Mouse (Mus musculus): Measurements from ENCODE around the gene Nup133.

The Nup133 gene

DNA sequence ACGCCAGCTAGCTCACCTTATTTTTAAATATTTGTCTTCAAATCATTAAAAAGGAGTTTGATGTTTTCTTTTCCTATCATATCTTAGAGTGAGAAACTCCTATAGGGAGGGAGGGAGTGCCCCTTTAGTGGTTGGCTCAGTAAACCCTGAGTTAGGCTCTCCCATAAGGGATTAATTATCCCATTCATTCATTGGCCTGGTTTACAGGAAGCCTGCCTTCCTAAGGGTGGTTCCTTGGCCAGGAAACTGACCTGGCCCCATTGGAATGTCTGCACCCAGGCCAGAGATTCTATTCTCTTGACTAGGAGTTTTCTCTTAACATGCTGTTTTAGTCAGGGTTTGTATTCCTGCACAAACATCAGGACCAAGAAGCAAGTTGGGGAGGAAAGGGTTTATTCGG is 61.1 kb downstream of the Nup133 start:
- DNase-seq (ENCODE audit: low spot score in 2 of 2) = no peak

DNA sequence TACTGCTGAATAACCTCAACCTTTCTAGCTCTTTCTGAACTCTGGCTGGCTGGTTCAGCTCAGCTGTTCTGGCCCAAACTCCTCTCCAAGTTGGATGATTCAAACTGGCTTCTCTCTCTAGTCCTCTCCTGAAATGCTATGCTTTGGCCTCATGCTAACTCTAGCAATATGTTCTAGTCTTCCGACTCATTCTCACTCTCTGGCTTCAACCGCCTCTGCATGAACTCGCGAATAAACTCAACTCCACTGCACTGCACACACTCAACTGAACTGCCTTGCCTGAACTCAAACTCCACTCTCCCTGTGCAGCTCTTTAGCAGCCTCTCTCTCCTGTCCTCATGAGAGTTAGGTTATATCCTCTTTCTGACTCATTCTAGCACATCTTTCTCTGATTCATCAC is 61.9 kb downstream of the Nup133 start:
- no peak for DNase-seq (ENCODE audit: low spot score in 2 of 2)

DNA sequence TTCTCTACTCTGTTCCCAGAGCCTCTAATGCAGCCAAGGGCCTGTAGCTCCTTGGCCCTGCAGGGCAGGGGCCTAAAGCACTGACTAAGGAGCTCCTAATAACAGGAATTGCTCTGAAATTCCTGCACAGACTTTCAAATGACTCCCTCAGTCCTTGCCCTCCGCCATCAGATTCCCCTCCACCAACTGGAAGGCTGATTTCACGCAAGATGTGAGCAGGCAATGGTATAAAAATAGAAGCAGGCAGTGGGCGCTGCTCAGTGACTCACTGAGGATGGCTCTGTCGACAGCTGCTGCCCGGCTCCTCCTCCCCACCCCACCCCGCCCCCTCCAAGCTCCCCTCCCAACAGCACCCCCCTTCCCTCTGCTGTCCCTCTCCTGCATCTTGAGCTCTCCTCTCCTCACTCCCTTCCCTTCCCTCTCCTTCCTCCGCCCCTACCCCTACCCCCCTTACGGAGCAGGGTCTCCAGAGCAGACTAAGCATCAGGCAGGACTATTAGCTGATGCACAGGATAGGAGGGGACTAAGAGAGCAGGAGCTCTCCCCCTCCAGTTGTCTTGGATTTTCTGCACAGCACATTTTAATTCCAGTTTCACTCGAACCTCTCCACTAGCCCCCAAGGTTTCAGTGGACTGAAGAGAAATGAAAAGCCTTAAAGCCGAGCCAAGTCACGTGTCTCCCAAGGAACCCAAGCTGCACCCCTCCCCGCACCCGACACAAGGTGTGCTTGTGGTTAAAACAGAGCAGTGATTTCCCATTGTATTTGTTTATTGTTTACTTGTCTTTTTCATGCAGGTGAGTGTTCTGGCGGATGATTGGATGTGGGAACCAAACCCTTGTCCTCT is 64.1 kb downstream of the Nup133 start:
- peak; percentile 81 to 83 for DNase-seq (ENCODE audit: low spot score in 2 of 2)

DNA sequence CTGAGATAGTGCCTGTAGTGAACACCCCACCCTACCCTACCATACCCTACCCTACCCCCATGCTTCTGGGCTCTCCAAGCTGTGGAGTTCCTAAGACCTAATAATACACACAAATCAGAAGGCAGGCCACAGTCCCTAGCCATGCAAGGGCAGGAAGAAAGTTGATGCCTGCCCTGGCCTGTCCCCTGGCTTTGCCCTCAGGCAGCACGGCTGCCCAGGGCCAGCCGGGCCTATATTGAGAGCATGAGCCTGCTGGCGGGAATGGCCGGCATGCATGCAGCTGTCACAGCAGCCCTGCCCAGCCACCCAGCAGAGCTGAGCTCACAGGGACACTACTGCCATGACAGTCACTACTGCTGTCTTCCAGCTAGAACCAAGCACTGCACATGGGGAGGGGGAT is 66.0 kb downstream of the Nup133 start:
- no peak for DNase-seq (ENCODE audit: low spot score in 2 of 2)

DNA sequence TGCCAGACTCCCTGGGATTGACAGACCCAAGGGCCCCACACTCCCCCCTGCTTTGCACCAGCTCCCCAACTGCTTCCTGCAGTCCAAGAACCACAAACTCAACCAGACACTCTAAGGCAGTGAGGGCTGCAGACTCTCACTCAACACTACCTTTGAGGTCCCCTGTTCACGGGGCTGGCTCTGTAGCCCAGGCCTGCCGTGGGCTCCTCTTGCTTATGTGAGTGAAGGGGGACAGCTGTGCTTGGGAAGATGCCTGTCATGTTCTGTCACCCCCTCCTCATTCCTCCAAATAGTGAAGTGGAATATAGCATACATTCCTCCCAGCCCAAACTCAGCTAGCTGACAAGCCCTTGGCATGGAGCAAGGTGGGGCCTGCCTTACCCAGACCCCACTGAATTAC is 66.7 kb downstream of the Nup133 start:
- no peak for DNase-seq (ENCODE audit: low spot score in 2 of 2)

DNA sequence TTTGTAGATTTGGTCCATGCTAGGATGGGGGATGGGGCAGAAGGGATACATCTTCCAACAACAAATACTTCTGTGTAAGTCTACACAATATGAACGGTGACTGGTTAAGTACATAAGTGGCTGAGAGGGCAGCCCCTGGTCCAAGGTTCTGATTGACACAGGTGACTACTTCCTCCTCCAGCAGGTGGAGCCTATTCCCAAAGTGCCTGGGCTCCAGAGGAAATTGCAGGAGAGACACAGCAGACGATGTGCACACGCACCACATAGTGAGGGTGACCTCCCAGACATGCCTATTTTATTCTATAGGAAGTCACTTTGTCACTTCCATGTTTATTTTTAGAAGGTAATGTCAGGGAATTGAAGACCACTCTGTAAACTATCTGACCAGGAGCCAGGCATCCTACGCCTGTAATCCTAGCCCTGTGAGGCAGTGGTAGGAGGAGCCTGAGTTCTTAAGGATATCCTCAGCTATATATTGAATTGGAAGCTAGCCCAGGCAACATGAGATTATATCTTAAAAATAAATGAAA is 68.2 kb downstream of the Nup133 start:
- no peak for DNase-seq (ENCODE audit: low spot score in 2 of 2)

DNA sequence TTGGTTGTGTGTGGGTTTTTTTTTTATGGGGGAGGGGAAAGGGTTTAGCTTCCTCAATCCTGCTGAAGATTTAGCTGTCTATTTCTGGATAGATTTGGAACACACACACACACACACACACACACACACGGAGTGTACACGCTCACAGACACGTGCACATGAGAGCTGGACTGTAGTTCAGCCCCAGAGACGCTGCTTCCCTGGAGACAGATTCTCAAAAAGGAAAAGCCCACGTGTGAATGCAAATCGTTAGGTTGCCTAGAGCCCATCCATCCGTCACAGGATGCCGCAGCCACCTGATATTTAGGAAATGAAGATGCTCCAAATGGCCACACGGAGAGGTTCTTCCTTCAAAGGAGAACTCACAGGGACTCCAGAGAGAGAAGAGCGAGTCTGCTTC is 68.8 kb downstream of the Nup133 start:
- peak; percentile 87 to 90 for DNase-seq (ENCODE audit: low spot score in 2 of 2)

DNA sequence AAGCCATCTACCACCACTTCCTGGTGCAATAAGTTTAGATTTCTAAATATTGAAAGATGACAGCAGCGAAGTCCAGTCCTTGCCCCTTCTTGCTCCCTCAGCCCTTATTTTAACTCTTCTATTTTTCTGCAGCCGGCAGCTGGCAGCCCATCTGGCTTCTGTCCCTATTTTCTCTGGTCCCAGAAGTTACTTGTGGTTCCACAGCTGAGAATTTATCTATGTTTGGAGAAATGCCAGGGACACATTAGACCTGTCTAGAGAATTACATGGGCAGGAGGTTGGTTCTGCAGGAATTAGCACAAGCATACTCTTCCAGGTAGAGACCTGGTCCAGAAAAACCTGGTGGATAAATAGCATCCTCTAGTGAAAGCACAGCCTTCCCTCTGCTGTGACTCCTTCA is 71.2 kb downstream of the Nup133 start:
- no peak for DNase-seq (ENCODE audit: low spot score in 2 of 2)

DNA sequence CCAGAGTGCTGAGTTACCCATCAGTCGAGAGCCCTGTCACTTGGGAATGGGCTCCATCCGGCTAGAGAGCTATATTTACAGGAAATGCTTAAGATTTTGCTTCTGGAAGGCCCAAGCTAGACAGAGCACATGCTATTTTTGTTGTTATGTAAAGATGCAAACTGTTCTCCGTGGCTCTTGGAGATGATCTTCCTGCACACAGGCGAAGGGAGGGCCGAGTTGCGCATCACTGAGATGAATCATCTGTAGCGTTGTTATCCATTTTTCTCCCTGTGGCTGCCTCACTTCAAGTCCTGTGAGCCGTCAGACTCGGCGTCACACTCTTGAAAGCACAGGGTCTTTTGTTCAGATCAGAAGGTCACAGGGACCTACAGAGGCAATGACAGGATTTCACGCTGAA is 74.7 kb downstream of the Nup133 start:
- peak; percentile 64 to 73 for DNase-seq (ENCODE audit: low spot score in 2 of 2)

DNA sequence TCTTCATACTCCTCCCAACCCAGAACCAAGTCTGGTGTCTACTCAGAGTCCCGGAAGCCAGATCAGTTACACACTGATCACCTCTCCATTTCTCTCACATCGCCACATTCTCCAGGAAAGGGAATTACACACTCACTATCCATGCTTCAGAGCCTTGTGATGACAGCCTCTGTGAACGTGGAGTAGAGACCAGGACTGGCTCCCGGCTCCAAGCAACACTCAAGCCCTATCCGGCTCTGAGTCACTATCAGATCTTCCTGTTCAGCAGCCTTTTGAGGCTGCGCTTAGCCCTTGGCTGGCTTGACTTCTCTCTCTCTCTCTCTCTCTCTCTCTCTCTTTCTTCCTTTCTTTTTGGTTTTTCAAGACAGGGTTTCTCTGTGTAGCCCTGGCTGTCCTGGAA is 75.7 kb downstream of the Nup133 start:
- no peak for DNase-seq (ENCODE audit: low spot score in 2 of 2)

DNA sequence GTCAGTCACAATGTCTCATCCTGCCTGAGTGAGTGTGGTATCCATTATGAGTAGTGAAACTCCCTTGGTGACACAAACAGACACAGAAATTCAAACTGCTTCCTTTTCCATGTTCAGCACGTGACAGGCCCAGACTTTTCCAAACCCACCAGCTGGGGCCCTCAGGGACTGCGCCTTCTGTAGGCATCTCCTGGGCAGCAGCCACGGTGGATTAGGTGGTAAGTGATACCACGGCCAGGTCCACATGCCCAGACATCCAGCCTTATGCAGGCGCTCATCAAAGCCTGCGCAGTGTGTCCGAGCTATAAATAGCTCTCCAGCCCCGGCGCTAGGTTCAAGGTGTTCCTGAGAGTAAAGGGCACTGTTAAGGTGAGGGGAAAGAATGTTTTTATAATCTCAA is 77.0 kb downstream of the Nup133 start:
- DNase-seq (ENCODE audit: low spot score in 2 of 2) = no peak

DNA sequence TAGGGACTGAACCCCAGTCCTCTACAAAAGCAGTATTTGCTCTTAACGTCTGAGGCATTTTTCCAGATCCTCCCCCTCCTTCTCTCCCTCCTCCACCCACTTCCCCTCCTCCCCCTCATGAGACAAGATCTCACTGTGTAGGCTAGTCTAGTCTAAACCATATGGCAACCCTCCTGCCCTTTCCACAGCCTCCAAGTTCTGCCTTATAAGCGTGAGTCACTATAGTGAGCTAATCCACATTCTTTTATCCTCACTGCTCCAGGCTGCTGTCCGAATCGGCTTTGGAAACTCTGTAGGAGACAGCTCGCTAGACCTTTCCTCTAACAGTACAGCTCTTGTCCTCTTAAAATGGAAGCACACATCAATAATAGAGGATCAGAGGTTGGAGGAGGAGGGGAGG is 82.1 kb downstream of the Nup133 start:
- no peak for DNase-seq (ENCODE audit: low spot score in 2 of 2)

DNA sequence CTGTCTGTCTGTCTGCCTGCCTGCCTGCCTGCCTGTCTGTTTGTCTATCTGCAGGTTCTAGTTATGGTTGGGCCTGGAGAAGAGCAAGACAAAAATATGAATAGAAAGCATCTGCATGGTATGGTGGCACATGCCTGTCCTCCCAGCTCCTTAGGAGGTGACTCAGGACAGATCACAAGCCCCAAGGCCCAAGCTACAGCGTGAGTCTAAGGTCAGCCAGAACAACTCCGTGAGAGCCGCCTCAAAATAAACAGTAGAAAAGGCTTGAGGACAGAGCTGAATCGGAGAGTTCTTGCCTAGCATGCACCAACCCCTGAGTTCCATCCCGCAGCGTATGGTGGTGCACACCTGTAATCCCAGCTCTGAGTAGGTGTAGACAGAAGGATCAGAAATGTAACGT is 83.3 kb downstream of the Nup133 start:
- no peak for DNase-seq (ENCODE audit: low spot score in 2 of 2)

DNA sequence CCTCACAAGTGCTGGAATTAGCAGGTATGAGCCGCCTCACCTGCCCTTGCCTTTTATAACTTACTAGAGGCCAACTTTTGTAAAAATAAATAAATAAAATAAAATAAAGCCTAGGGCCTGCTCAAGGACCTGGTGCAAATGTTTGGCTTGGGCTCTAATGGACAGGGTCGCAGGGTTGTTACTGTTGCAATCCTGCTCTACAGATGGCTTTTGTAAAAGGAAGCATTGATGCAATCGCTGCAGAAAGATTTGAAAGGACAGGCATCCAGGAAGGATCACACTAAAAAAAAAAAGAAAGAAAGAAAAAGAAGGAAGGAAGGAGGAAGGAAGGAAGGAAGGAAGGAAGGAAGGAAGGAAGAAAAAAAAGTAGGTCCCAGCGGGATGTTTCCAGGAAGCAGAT is 88.7 kb downstream of the Nup133 start:
- no peak for DNase-seq (ENCODE audit: low spot score in 2 of 2)

DNA sequence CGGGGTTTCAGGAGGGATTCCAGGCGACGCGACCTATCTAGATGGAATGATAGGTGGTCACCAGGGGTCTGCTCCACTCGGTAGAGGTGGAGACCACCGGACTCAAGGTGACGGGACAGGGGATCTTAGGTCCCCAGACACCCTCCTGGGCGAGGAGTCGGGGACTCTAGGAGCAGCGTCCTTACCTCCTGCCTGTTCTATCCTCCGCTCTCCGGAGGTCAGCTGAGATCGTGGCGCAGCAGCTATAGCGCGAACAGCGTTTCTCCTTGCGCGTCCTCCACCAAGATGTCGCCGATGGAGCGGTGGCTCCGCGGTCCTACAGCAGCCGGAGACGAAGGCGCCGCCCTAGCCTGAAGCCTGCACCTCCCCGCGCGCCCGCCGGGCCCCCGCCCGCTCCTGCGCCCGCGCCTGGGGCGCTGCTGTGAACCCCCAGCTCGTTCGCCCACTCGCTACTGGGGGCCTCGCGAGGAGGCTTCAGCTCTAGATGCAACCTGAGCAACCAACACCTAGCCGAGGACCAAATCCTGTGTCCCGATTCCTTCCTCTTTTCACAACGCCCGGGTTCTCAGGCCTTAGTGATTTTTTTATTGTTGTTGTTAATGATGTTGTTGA is 89.3 kb downstream of the Nup133 start, which contains the start of gene Ccsap:
Gene Ccsap (minus strand): TSS at position 562 of the 612 bp plus-strand sequence.
- peak in 1 of 2 experiments; percentile 68 for DNase-seq (ENCODE audit: low spot score in 2 of 2)

DNA sequence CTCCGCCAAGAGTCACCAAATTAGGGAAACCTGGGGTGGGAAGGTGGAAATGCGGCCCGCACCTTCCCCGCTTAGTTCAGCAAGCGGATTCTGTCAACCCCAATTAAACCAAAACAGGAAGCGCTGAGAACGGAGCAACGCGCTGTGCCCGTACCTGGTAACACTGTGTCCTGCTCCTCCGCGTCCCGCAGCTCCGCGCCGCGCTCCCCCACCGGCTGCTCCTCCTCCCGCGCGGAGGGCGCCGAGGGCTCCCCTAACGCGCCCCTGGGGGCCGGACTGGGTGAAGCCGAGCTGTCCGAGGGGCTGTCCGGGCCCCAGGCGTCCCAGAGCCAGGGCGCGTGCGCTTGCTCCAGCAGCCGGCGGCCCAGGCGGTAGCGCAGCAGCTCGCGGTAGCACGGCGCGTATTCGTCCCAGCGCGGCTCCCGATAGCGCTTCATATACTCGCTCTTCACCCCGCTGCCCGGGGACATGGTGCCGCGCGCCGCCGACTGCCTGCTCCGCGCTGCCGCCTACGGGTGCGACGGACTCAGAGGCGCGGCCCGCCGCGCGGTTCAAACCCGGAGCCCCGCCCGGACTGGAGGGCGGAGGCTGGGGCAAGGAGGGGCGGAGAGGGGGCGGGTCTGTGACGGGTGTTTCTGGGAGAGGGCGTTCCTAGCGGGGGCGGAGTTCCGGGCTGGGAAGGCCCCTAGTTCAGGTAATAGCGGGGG is 90.0 kb downstream of the Nup133 start:
- peak; percentile 89 to 90 for DNase-seq (ENCODE audit: low spot score in 2 of 2)

DNA sequence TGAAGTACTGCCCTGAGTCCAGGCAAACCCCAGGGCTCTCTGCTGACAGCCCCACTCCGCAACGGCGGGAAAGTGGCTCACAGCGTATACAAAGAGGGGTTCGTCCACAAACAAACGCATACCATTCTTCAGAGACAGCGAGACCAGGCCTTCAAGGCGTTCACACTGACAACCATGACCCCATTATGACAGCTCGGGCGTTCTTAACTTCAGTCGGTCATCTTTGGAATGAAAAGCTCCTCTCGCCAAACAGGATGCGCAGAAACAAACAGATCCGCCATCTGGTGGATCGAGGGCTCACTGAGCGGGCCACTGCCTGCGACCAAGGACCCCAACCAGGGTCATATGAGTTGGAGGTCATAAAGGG is 90.5 kb downstream of the Nup133 start:
- no peak for DNase-seq (ENCODE audit: low spot score in 2 of 2)

DNA sequence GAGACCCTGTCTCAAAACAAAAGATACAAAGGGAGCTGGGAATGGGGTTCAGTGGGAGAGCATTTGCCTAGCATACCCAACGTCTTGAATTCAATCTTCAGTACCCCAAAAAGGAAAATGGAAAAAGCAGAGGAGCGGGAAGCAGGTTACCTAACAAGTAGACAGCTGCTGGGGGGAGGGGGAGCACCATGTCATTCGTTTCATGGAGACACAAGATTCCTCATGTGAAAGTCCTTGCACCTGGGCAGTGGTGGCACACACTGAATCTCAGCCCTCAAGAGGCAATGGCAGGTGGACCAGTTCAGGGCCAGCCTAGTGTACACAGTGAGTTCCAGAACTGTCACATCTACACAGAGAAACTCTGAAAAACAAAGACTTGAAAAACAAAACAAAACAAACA is 91.7 kb downstream of the Nup133 start:
- DNase-seq (ENCODE audit: low spot score in 2 of 2) = no peak

DNA sequence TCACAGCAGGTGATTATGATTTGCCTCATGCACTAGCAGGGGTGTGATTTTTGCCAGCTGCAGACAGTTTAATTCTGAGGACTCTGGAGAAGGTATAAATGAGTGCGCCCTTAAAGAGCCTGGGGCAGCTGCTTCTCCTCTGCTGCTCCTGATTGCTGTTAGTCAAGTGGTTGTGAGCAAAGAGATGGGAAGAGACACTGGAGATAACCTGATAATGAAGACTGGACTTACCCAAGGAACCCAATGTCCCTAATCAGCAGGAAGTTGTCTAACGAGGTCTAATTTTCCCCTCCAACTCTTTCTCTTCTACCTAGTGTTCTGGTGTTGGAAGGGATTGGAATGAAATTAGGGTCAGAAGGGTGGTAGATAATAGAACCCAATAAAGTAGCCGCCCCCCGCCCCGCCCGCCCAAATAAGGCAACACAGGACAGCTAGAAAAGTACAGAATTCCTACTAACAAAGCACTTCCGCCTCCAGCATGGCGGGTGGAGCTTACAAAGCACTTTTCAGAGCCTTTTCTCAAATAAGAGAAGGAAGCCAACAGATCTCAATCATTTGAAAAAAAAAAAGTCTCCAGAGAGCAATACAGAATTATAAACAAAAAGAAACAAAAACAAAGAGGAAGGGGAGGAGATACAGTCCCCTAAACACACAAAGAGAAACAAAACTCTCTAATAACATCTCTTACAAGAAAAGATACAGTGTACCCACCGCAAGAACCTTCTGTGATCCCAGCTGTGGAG is 94.2 kb downstream of the Nup133 start:
- no peak for DNase-seq (ENCODE audit: low spot score in 2 of 2)

DNA sequence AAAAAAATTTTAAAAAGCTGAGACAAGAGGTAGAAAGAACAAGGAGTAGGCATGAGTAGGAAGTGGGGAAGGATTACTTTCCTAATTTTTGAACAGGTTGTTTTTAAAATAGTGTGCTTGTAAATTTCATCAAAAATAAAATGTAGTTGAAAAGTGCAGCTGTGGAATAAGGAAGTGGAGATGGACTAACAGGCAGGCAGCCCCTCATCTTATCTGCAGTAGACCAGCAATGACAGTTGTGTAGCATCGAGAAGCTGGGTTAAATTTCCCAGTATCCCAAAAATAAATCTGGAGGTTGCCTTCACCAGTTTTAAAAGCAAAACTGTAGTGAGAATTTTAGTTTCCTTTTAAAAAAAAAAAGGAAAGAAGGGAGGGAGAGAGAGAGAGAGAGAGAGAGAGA is 94.8 kb downstream of the Nup133 start:
- DNase-seq (ENCODE audit: low spot score in 2 of 2) = no peak

DNA sequence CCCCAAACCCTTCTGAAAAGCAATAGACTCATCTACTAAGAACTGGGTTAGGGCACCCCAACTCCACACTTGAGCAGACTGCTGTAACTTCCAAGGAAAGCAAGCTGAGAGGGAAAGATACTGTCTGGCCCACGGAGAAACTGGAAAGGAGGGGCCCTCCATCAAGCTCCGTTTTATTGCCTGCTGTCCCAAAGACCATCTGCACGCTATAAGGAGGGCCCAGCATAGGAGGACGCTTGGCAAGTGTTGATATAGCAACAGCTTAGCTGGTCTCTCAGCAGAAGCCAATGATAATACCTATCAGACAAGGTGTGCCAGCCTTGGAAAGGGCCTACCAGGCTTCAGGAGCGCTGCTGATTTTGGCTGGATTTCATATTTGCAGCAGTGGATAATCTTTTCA is 97.5 kb downstream of the Nup133 start:
- no peak for DNase-seq (ENCODE audit: low spot score in 2 of 2)

DNA sequence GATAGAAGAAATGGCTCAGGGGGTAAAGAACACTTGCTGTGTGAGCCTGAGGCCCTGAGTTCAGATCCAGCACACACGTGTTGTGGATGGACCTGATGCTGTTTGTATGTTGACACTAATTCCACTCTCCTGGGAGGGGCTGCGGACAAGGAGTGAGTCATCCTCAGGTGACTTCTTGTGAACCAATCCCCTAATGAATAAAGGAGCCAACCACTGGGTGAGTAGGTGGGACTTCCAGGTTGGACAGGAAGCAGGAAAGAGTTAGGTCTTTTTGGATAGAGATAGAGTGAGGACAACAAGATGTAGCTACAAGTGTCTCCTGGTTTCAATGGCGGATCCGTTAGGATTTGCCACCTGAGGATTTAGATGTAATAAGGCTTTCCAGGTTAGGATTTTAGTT is 99.7 kb downstream of the Nup133 start:
- DNase-seq (ENCODE audit: low spot score in 2 of 2) = no peak
